Mouse (Mus musculus): ENCODE measurements around the gene Tcf23. TPM values are rescaled to one million over a fixed set of nuclear protein-coding genes. Genes with fewer than 3 reads are reported as not detected.

Gene Tcf23
- total and polyA plus RNA-seq, 2 experiments from 2014 or later: 0.15 TPM; not detected in 1

DNA sequence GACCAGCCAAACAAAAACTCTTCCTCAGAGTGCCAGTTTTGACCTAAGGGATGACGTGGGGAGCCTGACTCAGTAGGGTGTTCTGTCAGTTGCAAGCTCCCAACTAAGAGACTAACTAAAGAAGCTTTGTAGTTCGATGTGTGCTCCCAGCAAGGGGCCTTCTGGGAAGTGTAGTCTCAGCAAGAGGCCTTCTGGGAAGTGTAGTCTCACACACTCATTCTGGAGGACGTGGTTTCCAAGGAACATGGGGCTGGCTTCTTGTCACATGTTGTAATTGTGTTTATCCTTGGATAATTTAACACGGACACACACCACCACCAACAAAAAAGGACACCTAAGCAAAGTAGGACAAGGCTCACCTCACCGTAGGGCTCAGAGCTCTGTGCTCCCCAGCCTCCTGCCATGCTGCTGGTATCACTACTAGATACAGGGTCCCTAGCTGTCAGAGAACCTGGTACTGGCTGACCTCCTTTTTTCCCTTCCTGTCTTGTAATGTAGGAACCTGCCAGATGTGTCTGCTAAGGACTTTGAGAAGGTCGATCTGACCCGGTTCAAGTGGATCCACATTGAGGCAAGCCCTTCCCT is 40.4 kb upstream of the Tcf23 start:
- Histone ChIP-seq H3K36me3 (replicated peaks; ENCODE audit: control insufficient read depth, insufficient read depth, low read length) (no peaks in the 10 kb centered on the region), H3K4me2 (ENCODE audit: low read depth, low read length) (no peak overlapping the region), H3K27me3 (ENCODE audit: control insufficient read depth, insufficient read depth, low read length) (no peaks in the 10 kb centered on the region), H3K4me3 (ENCODE audit: low read depth, low read length) (no peak overlapping the region), H3K4me1 (ENCODE audit: control insufficient read depth, insufficient read depth) (no peaks in the 10 kb centered on the region; the same call in 1 of the 2 replicates), H3K9ac (replicated peaks; ENCODE audit: low read depth, low read length) (no peak overlapping the region), H3K9me3 (replicated peaks; ENCODE audit: control insufficient read depth, low read length) (no peaks in the 10 kb centered on the region), H3K27ac (ENCODE audit: low read depth) (no peak overlapping the region)
- WGBS: 44% methylated on average over 7 of the region's 7 CpGs
- ATAC-seq (ENCODE audit: insufficient read depth, low read depth) (no peak), DNase-seq (ENCODE audit: low spot score) (peak; percentile 55)
- TF ChIP-seq CTCF (IDR thresholded peaks at IDR 0.05; ENCODE audit: low read depth): no peak
- TF ChIP-seq EP300 (IDR thresholded peaks at IDR 0.05; ENCODE audit: low read depth): no peak

DNA sequence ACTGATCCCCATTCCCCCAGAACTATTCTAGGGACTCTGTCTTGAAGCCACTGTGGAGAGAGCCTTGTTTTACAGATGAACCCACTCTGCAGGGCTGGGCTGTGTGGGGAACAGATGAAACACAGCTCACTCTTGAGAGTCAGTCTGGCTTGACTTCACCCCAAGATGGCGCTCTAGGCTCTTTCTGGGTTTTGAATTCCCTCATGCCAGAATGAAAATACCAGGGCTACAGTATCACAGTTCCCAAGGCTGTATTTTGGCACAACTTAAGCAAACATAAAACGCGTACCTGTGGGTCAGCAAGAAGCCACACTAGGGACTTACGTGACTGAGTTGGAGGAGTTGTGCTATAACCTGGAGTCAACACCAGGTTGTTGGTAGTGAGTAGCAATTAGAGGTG is 38.3 kb upstream of the Tcf23 start:
- WGBS: 31% methylated on average over 4 of the region's 4 CpGs
- no peak overlapping the region for H3K4me2 ChIP-seq (ENCODE audit: low read depth, low read length)
- no peak overlapping the region for H3K27ac ChIP-seq (ENCODE audit: low read depth)
- peak; percentile 67 for DNase-seq (ENCODE audit: low spot score)
- no peaks in the 10 kb centered on the region; the same call in 1 of the 2 replicates for H3K4me1 ChIP-seq (ENCODE audit: control insufficient read depth, insufficient read depth)
- no peak overlapping the region for H3K4me3 ChIP-seq (ENCODE audit: low read depth, low read length)
- no peak for TF ChIP-seq EP300 (IDR thresholded peaks at IDR 0.05; ENCODE audit: low read depth)
- peak; percentile 78 for TF ChIP-seq CTCF (IDR thresholded peaks at IDR 0.05; ENCODE audit: low read depth)
- no peaks in the 10 kb centered on the region for H3K9me3 ChIP-seq (replicated peaks; ENCODE audit: control insufficient read depth, low read length)
- no peaks in the 10 kb centered on the region for H3K27me3 ChIP-seq (ENCODE audit: control insufficient read depth, insufficient read depth, low read length)
- no peaks in the 10 kb centered on the region for H3K36me3 ChIP-seq (replicated peaks; ENCODE audit: control insufficient read depth, insufficient read depth, low read length)
- H3K9ac ChIP-seq (replicated peaks; ENCODE audit: low read depth, low read length): no peak overlapping the region; the same call in 1 of the 2 replicates
- ATAC-seq (ENCODE audit: insufficient read depth, low read depth): peak; percentile 73

DNA sequence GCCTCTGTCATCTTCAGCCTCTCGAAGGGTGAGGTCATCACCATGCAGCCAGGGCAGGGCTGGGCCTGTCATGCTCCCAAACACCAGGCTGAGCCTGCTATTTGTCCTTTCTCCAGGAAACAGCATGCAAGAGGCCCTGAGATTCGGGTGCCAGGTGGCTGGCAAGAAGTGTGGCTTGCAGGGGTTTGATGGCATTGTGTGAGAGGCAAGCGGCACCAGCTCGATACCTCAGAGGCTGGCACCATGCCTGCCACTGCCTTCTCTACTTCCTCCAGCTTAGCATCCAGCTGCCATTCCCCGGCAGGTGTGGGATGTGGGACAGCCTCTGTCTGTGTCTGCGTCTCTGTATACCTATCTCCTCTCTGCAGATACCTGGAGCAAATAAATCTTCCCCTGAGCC is 37.6 kb upstream of the Tcf23 start:
- Histone ChIP-seq H3K4me1 (ENCODE audit: control insufficient read depth, insufficient read depth) (no peaks in the 10 kb centered on the region; the same call in 1 of the 2 replicates), H3K4me2 (ENCODE audit: low read depth, low read length) (no peak overlapping the region), H3K27me3 (ENCODE audit: control insufficient read depth, insufficient read depth, low read length) (no peaks in the 10 kb centered on the region), H3K36me3 (replicated peaks; ENCODE audit: control insufficient read depth, insufficient read depth, low read length) (no peaks in the 10 kb centered on the region), H3K9ac (replicated peaks; ENCODE audit: low read depth, low read length) (no peak overlapping the region), H3K4me3 (ENCODE audit: low read depth, low read length) (no peak overlapping the region), H3K9me3 (replicated peaks; ENCODE audit: control insufficient read depth, low read length) (no peaks in the 10 kb centered on the region), H3K27ac (ENCODE audit: low read depth) (no peak overlapping the region)
- TF ChIP-seq EP300 (IDR thresholded peaks at IDR 0.05; ENCODE audit: low read depth) (no peak), CTCF (IDR thresholded peaks at IDR 0.05; ENCODE audit: low read depth) (no peak)
- 69% methylated on average over 6 of the region's 6 CpGs for WGBS
- ATAC-seq (ENCODE audit: insufficient read depth, low read depth) (no peak), DNase-seq (ENCODE audit: low spot score) (no peak)

DNA sequence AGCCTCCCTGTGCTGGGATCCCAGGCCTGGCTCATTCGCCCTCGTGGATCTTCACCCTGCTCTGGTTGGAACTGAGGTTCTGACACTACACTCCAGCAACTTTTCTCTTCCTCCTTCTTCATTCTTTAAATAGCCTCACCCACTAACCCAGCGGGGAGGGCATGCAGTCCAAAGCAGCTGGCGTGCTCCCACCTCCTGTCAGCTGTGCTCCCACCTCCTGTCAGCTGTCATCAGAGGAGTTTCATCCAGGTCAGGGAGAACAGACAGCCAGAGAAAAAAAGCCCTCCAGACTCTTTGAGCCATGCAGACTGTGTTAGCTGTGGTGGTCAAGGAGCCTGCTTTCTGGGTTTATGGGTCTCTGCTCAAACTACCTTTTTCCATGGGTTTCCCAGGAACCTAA is 37.1 kb upstream of the Tcf23 start:
- Histone ChIP-seq H3K27me3 (ENCODE audit: control insufficient read depth, insufficient read depth, low read length) (no peaks in the 10 kb centered on the region), H3K27ac (ENCODE audit: low read depth) (no peak overlapping the region), H3K4me3 (ENCODE audit: low read depth, low read length) (no peak overlapping the region), H3K4me2 (ENCODE audit: low read depth, low read length) (no peak overlapping the region), H3K4me1 (ENCODE audit: control insufficient read depth, insufficient read depth) (no peaks in the 10 kb centered on the region; the same call in 1 of the 2 replicates), H3K9me3 (replicated peaks; ENCODE audit: control insufficient read depth, low read length) (no peaks in the 10 kb centered on the region), H3K9ac (replicated peaks; ENCODE audit: low read depth, low read length) (no peak overlapping the region), H3K36me3 (replicated peaks; ENCODE audit: control insufficient read depth, insufficient read depth, low read length) (no peaks in the 10 kb centered on the region)
- DNase-seq (ENCODE audit: low spot score) (no peak), ATAC-seq (ENCODE audit: insufficient read depth, low read depth) (no peak)
- no peak for TF ChIP-seq EP300 (IDR thresholded peaks at IDR 0.05; ENCODE audit: low read depth)
- no peak for TF ChIP-seq CTCF (IDR thresholded peaks at IDR 0.05; ENCODE audit: low read depth)
- WGBS: 46% methylated on average over 4 of the region's 4 CpGs

DNA sequence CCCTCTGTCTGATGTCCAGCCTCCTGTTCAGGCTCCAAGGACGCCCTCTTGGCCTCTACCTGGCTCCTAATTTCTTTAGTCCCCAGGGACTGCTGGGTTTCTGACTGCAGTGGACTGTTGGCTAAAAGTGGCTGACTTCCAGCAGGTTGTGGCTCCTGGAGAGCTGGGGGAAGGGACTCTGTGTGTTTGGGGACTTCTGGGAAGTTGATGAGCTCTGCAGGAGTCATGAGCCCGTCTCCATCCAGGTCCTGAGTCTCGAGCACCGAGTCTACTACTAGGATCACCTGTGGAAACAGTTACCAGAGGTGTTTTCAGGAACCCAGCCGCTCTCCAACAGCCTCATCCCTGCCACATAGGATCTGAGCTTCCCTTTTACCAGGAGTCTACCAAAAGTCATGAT is 34.8 kb upstream of the Tcf23 start:
- no peak overlapping the region for H3K27ac ChIP-seq (ENCODE audit: low read depth)
- H3K4me3 ChIP-seq (ENCODE audit: low read depth, low read length): no peak overlapping the region
- TF ChIP-seq CTCF (IDR thresholded peaks at IDR 0.05; ENCODE audit: low read depth) (no peak), EP300 (IDR thresholded peaks at IDR 0.05; ENCODE audit: low read depth) (no peak)
- H3K4me2 ChIP-seq (ENCODE audit: low read depth, low read length): no peak overlapping the region
- ATAC-seq (ENCODE audit: insufficient read depth, low read depth) (no peak), DNase-seq (ENCODE audit: low spot score) (no peak)
- H3K27me3 ChIP-seq (ENCODE audit: control insufficient read depth, insufficient read depth, low read length): no peaks in the 10 kb centered on the region
- no peak overlapping the region for H3K9ac ChIP-seq (replicated peaks; ENCODE audit: low read depth, low read length)
- no peaks in the 10 kb centered on the region for H3K36me3 ChIP-seq (replicated peaks; ENCODE audit: control insufficient read depth, insufficient read depth, low read length)
- no peaks in the 10 kb centered on the region for H3K9me3 ChIP-seq (replicated peaks; ENCODE audit: control insufficient read depth, low read length)
- WGBS: 73% methylated on average over 5 of the region's 5 CpGs
- H3K4me1 ChIP-seq (ENCODE audit: control insufficient read depth, insufficient read depth): no peaks in the 10 kb centered on the region
